Mouse (Mus musculus): ENCODE measurements around the gene Acss1.

Gene Acss1

DNA sequence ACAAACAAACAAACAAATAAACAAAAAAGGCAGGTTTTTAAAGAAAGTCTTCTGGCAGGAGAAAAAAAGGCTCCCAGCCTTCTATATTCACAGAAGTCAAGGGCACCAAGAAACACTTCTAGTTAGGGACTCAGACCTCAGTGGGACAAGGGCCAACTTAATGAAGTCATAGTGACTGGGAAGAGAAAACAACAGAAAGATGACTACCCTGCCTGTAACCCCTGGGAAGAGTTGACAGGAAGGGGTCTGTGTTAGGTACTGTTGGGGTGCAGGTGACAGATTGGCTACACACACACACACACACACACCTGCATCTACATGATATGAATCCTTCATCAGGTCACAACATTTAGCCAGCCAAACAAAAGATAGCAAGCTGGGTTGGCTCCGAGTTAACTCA, 25.1 kb downstream of the Acss1 start:
- DNase-seq (ENCODE audit: low read depth, low spot score): no peak

DNA sequence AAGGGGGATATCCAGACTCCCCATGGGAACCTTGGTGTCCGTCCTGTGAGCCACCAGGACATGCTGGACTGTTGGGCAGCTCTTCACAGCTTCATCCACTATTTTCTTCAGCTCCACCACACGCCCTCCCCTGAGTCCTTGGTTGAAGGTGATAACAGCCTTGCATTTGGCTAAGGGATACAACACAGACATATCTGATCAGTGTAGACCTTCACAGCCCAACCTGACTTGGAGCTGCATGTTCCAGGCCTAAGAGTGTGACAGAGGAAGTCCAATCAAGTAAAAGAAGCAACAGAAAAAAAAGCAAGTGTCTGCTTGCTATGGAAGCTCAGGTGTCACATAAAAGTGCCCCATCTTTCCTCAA, 29.9 kb downstream of the Acss1 start:
- DNase-seq (ENCODE audit: low read depth, low spot score): no peak

DNA sequence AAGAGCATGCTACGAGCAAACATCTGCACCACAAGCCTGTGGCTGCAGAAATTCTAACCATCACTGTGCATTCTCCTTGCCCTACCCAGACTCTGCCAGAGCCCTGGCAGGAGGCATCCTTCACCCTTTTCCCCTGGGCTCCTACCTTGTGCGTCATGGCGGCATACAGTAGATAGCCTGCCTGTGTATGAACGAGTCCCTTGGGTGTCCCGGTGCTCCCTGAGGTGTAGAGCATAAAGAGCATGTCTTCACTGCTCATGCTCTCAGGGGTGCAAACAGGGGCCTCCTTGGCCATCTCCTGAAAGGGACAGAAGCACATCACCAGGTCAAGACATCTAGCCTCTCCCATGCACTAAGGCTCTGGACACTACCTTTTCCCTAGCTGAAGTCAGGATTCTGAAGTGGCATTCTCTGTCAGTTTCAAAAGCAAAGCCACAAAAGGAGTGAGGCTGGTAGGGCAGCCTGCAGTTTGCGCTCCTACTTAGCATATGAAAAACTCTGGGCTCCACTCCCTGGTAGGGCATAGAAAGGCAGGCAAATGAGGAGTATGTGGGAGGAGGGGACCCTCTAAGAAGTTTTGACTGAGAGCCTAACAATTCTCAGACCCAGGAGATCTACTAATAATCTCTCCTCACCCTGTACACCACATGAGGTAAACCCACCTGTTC, 30.5 kb downstream of the Acss1 start:
- peak; percentile 82 for DNase-seq (ENCODE audit: low read depth, low spot score)

GRCm38 (mm10) chr2:150635877-150636446, 32.3 kb downstream of the Acss1 start:
- DNase-seq (ENCODE audit: low read depth, low spot score): peak; percentile 91

GRCm38 (mm10) chr2:150629255-150629654, 39.0 kb downstream of the Acss1 start:
- DNase-seq (ENCODE audit: low read depth, low spot score): no peak

DNA sequence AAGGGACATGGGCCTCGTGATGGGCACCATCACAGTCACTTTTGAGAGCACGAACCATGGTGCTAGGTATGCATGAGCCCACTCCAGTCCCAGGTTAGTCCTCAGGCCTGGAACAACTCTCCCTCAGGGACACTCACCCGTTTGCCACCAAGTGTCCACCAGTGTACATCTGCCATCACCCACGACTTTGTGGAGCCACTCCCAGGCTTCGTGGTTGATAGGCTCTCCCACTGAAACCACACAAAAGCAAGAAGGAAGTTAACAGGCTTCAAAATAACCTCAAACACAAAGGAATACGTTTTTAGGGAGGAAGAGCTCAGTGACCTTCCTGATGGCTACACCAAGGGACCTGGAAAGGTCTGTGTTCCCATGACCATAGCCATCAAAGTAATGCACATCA, 41.2 kb downstream of the Acss1 start:
- DNase-seq (ENCODE audit: low read depth, low spot score): no peak

DNA sequence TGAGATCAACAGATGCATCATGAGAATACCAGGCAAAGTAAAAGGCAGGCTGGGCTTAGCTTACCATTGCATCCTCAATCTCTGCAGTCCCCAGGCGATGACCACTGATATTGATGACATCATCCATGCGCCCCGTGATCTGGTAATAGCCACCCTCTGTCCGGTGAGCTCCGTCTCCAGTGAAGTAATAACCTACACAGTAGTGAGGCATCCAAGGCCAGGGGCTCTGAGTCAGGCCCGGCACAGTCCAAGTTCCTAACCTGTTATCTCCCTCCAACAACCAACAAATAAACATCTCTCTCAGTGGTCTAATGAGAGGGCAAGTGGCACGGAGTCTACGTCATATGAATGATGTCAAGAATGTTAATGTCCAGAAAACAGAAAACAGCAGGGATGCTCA, 43.4 kb downstream of the Acss1 start:
- DNase-seq (ENCODE audit: low read depth, low spot score): no peak

- DNase-seq (ENCODE audit: low read depth, low spot score): no peak
Measured at GRCm38 (mm10) chr2:150623957-150624356, 44.3 kb downstream of the Acss1 start.

DNA sequence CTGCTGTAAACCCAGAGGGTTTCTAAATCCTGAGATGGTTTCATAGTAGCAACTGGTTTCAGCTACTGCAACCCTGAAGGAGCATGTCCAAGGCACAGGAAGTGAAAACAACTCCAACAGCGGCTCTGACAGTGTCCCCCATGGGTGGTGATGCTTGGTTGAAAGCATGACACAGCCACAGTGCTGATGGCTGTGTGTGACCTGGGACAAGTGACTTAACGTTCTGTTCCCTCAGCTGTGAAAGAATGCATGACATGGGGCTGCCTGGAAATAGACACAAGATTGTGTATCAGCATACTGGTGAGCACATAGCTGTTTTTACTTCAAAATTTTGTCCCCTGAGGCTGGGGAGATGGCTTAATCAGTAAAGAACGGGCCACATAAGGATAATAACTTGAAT, 46.6 kb downstream of the Acss1 start:
- DNase-seq (ENCODE audit: low read depth, low spot score): no peak

DNA sequence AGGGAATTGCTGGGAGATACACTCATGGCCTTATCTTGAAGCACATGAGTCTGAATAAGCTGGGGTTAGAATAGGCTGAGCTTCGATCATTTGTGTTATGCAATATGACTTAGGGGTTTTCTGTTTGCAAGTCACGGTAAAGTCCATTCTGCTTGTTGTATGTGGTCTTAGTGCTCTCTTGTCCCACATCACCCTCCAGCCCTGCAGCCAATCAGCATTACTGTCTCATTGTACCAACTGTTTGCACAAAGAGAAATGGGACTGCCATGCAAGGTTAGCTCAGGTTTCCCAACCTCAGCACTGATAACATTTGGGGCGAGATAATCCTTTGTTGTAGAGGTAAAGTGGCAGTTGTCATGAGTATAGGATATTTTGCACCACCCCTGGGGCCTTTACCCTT, 58.2 kb downstream of the Acss1 start:
- DNase-seq (ENCODE audit: low read depth, low spot score): no peak

DNA sequence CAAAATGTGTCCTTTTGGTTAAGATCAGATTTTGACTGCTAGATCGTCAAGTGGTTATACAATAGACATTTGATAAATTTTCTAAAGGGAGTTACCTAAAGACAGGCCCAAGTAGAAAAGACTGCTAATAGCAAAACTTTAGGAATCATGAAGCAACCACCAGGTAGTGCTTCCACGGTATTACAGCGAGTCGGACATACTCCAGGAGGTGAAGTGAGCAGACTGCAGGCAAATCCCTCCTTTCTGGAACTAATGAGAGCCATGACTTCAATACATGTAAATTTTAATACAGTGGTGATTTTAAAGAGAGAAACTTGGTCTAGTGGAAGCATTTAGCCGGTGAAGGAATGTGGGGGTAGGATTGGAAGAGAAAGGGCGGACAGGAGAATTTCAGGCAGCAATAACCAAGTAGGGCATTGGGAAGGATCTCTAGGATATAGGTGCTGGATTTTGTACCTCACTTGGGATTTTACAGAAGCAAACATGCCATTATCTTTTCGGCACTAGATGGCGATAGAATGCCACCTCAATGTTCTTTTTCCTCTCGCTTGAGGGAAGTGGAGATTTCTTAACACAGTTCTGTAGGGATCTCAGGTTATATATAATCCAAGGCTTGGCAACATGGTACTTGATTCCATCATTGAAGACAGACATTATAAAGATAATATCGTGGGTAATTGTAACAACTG, 59.3 kb downstream of the Acss1 start:
- peak; percentile 80 for DNase-seq (ENCODE audit: low read depth, low spot score)

DNA sequence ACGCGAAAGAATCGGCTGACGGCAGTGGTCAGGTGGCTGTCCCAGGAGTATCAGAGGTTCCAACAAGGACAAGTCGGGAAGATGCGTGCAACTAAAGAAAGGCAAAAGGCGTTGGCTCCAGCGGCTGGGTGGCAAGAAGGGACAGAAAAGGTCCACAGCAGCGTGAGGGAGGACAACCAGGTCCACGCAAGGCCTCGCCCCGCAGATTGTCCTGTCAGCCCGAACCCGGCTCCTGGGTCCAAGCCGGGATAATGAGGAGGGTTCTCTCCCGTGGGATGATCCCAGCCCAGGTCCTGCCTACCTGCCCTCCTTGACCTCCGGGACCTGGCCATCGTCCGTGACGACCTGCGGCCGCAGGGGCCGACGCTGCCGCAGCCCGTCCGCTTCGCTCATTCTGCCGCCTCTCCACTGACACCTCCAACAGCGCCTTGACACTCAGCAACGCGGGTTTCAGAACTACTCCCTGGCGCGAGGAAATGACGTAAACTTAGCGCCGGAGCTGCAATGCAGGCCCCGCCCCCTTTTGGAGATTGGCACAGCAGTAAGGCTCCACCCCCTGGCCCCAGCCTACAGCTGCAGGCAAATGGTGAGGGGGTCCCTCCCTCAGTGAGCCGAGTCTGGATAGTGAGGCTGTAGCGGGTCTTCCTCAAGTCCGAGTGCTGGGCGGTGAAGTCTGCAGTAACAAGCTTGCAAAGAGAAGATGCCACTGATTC, 60.1 kb downstream of the Acss1 start, which contains the start of gene Apmap:
Gene Apmap, minus strand, starts transcription at position 481 of the 713 bp plus-strand sequence.
- peak; percentile 98 for DNase-seq (ENCODE audit: low read depth, low spot score)

GRCm38 (mm10) chr2:150607086-150607485, 61.2 kb downstream of the Acss1 start:
- DNase-seq (ENCODE audit: low read depth, low spot score): no peak

DNA sequence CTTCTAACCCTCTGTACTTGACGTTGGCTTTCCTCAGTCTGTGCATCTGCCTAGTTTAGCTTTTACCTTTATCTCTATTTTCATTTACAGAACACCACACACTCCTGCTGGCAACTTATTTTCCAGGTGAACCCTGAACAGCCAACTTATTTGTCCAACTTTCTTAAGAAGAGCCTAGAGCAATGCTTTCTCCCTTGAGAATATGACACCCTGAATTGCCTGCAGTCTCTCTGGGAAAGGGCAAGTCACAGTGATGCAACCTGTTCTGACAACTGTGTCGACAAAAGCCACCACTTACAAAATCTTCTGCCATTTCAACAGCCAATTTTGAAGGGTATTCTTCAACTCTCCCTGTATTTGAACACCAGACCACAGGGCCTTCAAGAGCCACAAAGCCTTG, 63.5 kb downstream of the Acss1 start:
- DNase-seq (ENCODE audit: low read depth, low spot score): no peak

DNA sequence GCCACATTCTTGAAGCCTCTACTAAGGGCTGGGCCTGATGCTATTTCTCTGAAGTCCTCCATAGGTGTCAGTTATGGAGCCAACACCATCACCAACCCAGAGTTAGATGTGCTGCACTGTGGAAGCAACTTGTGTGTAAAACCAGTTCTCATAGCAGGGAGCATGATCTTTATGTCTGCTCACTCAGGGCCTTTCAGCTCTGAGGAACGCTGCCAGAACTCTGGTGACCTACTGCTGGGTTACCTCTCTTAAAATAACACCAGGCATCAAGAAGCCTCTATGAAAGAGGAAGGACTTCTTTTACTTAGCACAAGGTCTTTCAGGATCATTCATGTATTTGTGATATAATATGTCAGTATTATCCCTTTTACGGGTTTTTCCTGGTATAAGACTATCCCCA, 66.1 kb downstream of the Acss1 start:
- DNase-seq (ENCODE audit: low read depth, low spot score): no peak

- DNase-seq (ENCODE audit: low read depth, low spot score): no peak
Measured at GRCm38 (mm10) chr2:150600263-150600662, 68.0 kb downstream of the Acss1 start.

DNA sequence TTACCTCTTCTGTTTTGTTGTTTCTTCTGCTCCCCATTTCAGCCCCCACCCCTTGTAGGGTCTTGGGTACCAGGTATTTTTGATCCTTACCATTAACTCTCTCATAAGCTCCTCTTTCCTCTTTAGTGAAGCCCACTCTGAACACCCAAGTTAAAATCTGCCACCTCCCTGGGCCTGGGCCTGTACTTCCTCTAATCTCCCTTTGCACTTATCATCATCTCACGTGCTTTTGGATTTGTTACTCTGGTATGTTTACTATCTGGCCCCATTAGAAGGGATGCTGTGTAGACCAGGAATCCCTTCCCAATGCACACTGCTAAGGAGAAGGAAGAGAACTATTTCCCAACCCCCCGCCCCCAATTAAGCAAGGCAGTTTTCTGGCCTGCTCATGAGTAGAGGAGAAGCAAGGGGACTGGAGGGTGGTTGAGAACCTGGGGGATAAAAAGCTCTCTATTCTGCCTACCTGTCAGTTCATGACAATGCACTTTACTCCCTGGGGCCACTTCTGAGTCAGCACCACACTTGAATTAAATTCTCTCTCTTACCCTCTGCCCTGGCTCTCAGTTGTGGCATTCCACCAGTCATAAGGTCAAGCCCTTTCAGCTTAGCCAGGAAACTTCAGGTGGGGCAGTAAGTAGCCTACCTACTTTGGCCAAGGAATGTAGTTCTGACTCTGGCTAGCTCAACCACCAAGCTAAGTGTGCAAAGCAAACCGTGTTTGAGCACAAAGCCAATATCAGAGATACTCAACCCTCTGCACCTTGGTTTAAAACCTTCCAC, 72.7 kb downstream of the Acss1 start:
- no peak for DNase-seq (ENCODE audit: low read depth, low spot score)

DNA sequence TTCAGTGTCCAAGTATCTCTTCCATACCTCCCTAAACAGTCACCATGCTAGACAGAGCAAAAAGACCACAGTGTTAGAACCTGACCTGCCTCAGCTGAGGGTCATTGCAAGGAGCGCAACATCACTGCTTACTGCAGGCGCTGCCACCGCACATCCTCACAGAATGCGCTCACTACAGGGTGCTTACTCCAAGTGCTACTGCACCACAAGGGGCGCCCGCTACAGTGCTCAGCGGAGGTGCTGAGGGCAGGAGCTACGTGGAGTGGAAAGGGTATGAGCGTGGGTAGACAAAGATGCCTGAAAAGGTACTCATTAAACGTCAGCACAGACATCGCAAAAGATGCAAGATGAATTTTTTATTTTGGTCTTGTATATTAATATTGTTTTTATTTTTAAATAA, 79.2 kb downstream of the Acss1 start:
- peak; percentile 62 for DNase-seq (ENCODE audit: low read depth, low spot score)

DNA sequence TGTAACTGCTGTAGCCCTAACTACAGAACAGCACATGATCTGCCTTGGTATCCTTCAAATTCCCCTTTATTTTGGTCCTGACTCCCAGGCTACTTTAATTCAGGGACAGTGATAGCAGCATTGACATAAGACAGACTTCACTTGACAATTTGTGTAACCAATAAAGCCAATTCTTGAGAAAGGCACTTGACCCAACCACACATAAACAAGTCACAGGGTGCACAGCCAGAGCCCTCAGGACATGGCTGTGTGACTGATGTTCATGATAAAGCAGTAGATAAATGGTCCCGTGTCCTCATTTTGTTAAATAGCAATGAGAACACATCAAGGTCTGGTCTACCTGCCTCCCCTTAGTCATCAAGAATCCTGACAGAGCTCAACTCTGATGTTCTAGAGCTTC, 88.7 kb downstream of the Acss1 start:
- DNase-seq (ENCODE audit: low read depth, low spot score): no peak

GRCm38 (mm10) chr2:150578603-150579002, 89.7 kb downstream of the Acss1 start:
- DNase-seq (ENCODE audit: low read depth, low spot score): no peak

GRCm38 (mm10) chr2:150576256-150576655, 92.0 kb downstream of the Acss1 start:
- no peak for DNase-seq (ENCODE audit: low read depth, low spot score)

GRCm38 (mm10) chr2:150572463-150572862, 95.8 kb downstream of the Acss1 start:
- no peak for DNase-seq (ENCODE audit: low read depth, low spot score)
